Mouse (Mus musculus): ENCODE measurements around the gene Tspan32.

Tspan32 gene

DNA sequence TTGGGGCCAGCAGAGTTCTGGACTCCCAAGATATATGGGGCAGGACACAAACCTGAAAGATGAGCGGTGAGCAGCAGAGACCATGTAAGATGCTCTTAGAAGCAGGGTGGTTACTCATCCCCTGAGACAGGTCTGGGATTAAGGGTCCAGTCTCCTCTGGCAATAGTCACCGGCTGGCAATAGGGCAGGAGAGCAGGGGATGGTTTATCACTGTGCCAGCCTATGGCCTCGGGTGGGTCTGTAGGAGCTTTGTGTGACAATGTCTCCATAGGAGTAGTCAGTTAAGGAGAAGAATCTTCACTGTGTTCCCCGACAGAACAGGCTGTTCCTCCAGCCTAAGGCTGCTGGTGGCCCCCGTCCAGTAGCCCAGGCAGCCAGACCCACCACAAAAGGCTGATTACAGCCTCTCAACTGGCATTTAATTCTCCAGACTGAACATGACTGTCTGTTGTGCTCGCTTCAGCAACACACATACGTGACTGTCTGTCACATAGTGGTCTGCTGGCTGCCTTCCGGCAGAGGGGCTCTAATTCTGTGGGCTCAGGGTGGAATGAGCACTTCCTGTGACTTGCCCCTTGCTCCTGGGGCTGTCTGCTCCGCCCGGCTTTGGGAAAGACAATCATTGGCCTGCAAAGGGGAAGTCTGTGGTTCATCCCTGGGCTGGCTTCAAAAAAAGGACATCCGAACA, 50.8 kb downstream of the Tspan32 start:
- no peak for DNase-seq

DNA sequence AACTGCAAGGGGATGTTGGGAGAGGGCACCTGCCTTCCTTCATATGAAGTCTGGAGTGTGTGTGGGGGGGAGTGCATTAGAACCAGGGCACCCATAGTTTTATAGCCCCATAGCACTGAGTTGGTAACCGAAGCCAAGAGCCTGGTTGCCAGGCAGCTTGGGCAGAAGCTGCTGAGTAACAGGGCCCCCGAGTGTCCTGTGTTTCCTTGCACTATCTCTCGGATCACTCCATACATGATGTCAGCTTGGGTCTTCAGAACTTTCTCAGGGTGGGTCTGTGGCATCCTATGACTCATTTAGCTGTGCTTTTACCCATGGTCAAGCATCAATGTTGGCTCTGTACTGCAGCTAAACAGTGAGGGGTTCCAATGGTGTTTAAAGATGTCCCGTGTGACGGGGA, 52.2 kb downstream of the Tspan32 start:
- no peak for DNase-seq

DNA sequence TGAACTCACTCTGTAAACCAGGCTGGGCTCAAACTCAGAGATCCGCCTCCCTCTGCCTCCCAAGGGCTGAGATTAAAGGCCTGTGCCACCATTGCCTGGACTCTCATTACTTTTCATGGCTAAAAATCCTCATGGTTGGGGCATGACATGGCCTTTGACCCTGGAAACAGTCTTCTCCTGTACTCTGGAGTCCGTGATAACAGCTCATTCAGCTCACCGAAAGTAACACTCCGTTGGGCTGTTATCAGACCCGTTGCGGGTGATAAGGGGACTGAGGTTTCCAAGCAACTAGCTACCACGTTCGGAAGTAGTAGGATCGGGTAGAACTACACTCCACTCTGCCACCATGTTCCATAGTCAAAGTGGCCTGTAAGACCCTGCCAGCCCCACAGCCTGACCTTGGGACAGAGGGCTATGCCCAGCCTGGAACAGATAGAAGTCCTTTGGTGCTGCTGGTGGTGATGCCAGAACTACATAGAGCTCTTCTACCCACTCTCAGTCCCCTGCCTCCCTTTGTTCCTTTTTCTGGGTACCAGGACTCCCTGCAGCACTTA, 52.9 kb downstream of the Tspan32 start:
- DNase-seq, result no peak

DNA sequence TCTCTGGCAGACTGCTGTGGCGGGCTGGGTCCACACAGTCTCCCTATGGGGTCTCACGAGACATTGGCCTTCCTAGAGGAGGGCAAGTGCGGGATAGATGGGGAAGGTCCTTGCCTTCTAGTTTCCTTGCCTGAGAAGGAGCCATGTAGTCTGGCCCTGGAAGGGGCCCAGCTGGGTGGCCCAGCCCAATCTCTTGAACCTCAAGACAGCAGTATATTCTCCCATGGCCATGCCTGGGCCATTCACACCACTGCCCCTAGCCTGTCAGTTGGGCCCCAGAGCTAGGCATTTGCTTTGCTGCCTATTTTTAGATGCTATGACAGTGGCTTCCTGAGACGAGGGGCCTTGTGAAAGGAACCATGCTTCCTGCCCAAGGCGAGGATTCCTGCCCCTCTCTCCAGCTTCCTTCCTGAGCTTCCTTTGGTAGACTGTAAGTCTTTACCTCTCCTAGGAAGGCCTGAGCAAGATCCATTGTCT, 53.4 kb downstream of the Tspan32 start:
- peak; percentile 49 to 63 for DNase-seq

DNA sequence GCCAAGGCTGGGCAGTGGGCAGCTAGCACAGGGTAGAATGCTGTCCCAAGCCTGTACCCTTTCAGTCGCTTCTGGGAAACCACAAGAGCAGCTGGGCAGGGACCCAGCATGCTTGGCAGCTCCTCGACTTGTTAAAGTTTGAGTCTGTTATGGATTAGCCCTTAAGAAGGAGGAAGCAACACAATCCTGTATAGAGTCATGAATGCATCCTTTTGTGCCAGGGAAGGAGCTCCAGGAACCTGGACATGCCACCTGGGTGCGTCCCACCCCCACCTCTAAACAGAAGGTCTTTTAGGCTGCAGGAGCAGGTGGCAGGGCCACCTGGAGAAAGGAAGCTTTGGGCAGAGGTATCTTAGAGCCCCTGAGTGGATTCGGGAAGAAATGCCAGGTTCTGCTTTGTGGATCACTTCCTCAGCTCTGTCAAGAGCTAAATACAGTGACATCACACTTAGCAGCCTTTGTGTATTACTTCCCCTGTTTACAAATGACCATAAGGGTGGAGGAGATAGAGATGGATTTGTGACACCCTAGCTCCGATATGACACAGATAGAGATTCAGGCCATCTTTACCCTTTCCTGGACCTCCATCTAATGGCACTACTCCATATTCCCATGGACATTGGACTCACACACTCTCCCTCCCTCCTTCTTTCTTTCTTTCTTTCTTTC, 54.5 kb downstream of the Tspan32 start:
- DNase-seq, result no peak

DNA sequence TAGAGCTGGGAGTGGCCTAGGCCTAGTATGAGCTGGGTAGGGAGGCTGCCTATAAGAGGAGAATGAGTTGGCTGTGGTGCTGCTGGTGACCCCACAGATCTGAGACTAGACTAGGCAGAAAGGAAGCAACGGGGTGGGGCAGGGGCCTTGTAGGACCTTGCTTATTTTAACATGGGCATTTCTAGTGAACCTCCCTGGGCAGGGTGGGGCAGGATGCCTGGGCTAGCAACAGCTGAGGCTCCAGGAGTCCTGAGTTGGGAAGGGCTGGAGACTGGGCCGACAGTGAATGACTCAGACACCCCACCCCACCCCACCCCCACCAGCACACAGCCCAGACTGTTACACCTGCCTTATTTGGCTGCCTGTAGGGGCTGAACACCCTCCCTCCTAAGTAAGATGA, 57.9 kb downstream of the Tspan32 start:
- DNase-seq, result no peak

DNA sequence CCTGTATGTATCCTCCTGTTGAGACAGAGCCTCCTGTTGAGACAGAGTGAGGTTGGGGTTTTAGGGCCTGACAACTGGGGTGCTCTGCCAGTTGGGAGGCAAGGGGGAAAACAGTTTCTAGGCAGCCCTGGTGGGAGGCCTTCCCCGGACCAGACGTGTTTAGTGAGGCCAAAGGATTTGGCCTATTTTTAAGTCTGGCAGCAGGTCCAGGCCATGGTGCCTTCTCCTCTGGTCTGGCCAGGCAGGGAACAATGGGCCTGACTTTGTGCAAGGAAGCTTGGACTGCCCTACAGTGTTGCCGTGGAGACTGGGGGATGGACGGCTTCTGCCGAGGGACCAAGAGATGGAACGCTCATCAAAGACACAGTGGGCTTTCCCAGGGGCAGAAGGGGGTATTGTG, 59.4 kb downstream of the Tspan32 start:
- DNase-seq, result no peak

DNA sequence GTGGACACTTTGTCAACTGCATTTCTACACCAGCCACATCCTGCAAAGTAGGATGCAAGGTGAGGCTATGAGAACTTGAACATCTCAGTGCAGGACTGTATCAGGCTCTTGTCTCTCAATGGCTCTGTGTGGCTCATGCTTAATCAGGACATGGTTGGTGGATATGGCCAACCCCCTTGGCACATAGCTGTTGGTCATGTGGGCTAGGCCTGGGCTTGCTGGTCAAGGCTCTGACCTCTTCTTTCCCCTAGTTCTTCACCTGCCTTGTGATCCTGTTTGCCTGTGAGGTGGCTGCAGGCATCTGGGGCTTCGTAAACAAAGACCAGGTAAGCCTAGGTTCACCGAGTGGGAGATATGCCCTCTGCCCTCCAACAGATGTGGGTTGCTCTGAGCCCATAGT, 60.8 kb downstream of the Tspan32 start:
- no peak for DNase-seq

DNA sequence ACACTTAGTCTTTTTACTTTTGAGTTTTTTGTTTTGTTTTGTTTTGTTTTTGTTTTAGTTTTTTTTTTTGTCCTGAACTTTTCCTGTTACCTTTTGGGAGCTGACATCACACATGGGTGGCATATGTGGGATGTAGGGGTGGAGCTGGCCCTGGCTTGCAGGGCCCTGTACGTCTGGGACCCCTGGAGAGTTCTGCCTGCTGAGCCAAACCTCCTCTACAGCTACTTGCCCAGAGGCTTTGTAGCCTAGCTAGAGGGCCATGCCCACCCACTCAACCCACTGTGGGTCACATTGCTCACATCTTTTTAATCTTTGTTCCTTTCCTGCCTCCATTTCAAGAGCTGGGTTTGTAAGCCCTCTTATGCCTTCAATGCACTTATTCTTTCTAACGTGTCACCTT, 62.6 kb downstream of the Tspan32 start:
- DNase-seq, result no peak

DNA sequence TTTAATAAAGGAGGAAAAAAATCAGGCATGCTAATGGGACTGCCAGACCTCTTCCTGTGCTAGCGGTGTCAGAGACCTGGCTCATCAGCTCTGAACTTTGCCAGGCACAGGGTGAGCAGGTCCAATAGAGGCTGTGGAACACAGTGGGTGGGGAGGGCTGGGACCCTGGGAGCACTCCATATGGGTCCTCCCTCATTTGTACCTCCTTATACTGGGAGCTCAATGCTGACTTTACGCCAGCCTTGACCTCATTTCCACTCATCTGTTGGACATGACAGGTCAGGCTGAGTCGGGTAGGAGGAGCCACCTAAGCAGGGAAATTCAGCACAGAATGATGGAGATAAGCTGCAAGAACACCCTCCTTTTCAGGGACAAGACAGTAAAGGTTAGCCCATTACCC, 63.1 kb downstream of the Tspan32 start:
- DNase-seq, result no peak

DNA sequence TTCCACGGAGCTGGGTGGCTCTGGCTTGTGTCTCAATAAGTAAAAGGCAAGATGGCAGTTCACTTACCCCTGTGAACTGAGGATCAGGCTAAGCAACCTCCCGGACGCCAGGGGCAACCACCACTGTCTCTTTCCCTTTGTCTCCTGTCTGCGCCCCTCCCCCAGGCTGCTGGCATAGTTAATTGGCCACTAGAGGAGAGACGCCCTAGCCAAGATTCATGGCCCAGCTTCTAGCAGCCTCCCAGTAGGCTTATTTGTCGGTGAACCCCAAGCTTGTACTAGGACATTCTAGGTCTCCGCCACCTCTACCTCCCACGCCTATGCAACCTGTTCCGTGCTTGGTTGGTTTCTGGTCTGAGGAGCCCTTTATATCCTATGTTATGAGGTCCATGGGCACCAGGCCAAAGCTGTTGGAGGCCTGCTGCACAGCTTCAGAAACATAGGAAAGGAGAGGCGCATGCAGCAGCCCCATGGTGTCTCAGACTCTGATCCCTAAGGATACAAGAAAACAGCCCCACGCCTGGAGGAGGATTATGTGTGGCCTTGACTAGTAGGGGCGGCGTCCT, 63.6 kb downstream of the Tspan32 start:
- DNase-seq, result peak; percentile 61 to 63

DNA sequence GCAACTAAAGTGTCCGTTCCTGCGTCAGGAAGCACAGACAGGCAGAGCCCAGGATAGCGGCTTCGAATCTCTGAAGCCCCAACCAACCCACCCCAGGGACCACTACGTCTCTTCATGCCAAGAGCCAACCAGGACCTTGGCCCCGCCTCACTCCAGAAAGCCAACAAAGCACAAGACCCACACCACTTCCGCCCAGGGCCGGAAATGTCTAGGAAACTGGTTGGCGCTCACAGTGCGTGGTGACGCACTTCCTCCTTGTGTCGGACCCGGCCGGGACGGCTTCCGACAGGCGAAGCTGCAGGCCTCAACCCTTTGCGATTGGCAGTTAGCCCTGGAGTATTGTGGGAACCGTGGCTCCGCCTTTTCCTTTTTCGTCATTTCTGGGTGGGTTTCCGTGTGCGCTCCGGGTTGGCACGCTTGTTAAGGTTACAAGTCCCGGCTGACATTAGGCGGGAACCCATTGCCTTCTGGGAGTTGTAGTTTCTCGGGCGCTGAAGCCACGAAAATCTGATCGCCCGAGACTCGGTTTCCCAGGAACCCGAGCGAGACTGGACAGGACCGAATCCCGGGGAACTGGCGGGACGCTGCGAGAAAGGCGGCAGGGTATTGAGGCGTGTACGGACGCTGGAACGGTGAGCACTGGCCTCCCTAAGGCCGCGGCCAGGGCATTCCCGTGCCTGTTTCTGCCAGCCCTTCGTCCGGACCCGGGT, 64.2 kb downstream of the Tspan32 start, which contains the start of gene Tssc4:
Tssc4 (plus strand) TSS at position 368 of the 710 bp plus-strand sequence.
- DNase-seq, result peak; percentile 98 to 100
